Mouse (Mus musculus) intestine, embryonic 14.5 days (tissue): Measurements from ENCODE around the gene Fam126a. TPM values are rescaled to one million over a fixed set of nuclear protein-coding genes. Genes with fewer than 3 reads are reported as not detected.

Source experiments
- ATAC-seq: fragments of 200-750 bp; cut with Nextera tagmentation; replicated peaks from 2 replicates; pipeline ENCODE4 v1.8.0; 2017; ENCODE audit warnings: low read depth, moderate number of reproducible peaks, moderate TSS enrichment, moderate library complexity; ENCODE audit not compliant: low FRiP score, low TSS enrichment
- DNase-seq: peaks from one replicate; pipeline ENCODE4 v3.0.0-alpha.2; 2018; ENCODE audit warnings: low spot score
- H3K27ac ChIP-seq: fragments of 300-500 bp; sonication (generic); 2 replicates; pipeline ENCODE4 v1.5.1; 2014; ENCODE audit warnings: low read depth, mild to moderate bottlenecking, control low read depth
- H3K27me3 ChIP-seq: fragments of 300-500 bp; sonication (generic); replicated peaks from 2 replicates; pipeline ENCODE4 v1.6.1; 2014; ENCODE audit warnings: low read length, control low read depth; ENCODE audit not compliant: control insufficient read depth, insufficient read depth
- H3K36me3 ChIP-seq: fragments of 300-500 bp; sonication (generic); 2 replicates; pipeline ENCODE4 v1.6.1; 2014; ENCODE audit warnings: low read length, control low read depth; ENCODE audit not compliant: control insufficient read depth, insufficient read depth
- H3K4me1 ChIP-seq: fragments of 300-500 bp; sonication (generic); replicated peaks from 2 replicates; pipeline ENCODE4 v1.6.1; 2014; ENCODE audit warnings: low read length, control low read depth, mixed read lengths; ENCODE audit not compliant: control insufficient read depth, insufficient read depth
- H3K4me2 ChIP-seq: fragments of 300-500 bp; sonication (generic); 2 replicates; pipeline ENCODE4 v1.6.1; 2014; ENCODE audit warnings: low read length
- H3K4me3 ChIP-seq: fragments of 300-500 bp; sonication (generic); 2 replicates; pipeline ENCODE4 v1.5.1; 2014; ENCODE audit warnings: low read depth, low read length, control low read depth, mixed read lengths
- H3K9ac ChIP-seq: fragments of 300-500 bp; sonication (generic); 2 replicates; pipeline ENCODE4 v1.6.1; 2014; ENCODE audit warnings: mild to moderate bottlenecking, low read length
- H3K9me3 ChIP-seq: fragments of 300-500 bp; sonication (generic); 2 replicates; pipeline ENCODE4 v1.6.1; 2016; ENCODE audit warnings: low read length, control low read depth; ENCODE audit not compliant: control insufficient read depth
- WGBS: fragments of 180-500 bp; shearing (Covaris S2); extraction: QIAGEN DNeasy Blood & Tissue Kit; methylation state at CpG from one replicate; pipeline ENCODE4 v1.1.7; 2014; 5-methylcytosine and 5-hydroxymethylcytosine counted together
- polyA plus RNA-seq: library from polyadenylated mRNA; unstranded; fragments of >200 nt; fragmentation: Nextera tagmentation; extraction: Ambion mirVana; gene quantifications from 2 replicates; pipeline ENCODE4 v1.2.1, GENCODE M21; 2014

The Fam126a gene
- polyA plus RNA-seq, 1 experiment from 2014 or later, result 21.7 TPM

DNA sequence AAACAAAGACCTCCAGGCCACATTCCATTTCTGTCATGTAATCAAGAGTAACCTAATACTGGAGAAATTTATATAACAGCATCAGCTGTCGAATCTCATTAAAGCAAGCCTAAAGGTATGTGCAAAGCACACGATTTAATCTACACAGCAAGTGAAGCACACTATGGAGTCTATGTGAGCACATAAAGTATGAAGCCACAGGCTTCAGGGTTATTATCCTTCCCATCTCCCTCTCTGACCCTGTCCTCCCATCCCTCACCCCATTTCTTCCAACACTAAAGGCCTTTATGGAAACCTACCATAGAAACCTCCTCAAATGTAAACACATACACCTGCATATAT is 37.0 kb downstream of the Fam126a start:
- 47% methylated on average over 2 of the region's 2 CpGs for WGBS
- ATAC-seq, result no peak

DNA sequence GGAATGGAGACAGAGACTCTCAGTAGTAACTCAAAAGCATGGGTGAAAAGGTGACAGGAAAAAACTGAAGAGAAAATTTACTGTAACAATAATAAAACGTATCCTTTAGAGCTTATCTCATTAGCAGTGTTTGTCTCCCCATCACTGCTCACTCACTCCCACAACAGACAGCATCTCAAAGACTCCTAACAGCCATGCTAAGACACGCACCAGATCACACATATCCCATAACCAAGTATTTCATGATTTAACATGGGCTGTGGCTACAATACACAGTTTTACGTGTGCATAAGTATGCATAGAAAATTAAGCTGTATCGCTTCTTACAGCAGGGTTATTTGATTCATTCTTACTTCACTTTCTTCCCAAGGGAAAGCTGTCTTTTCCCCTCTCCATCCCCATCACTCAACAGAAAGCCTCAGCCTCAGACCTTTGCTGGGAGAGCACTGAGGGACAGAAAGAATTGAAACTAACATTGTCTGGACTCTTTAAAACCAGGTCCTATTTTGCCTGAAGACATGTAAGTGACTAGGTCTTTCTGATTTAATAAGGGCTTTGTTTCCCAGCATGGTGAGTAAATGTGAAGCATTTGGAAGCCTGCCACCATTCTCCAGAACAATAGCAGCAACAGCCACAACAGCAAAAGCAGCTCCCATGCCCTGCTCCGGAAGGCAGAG is 37.5 kb downstream of the Fam126a start:
- no peaks in the 10 kb centered on the region for H3K4me1 ChIP-seq
- peak overlapping the region; percentile 47; the same call in 1 of the 2 replicates for H3K27ac ChIP-seq
- no peak overlapping the region for H3K9ac ChIP-seq
- no peaks in the 10 kb centered on the region for H3K36me3 ChIP-seq
- no peak overlapping the region for H3K4me2 ChIP-seq
- DNase-seq (no peak), ATAC-seq (no peak)
- no peak overlapping the region for H3K4me3 ChIP-seq
- H3K27me3 ChIP-seq, result no peaks in the 10 kb centered on the region
- H3K9me3 ChIP-seq, result no peaks in the 10 kb centered on the region
- 62% methylated on average over 5 of the region's 5 CpGs for WGBS

More for the DNA sequence above, 37.0 kb downstream of the Fam126a start:
- H3K27me3 ChIP-seq, result no peaks in the 10 kb centered on the region
- DNase-seq, result no peak
- H3K36me3 ChIP-seq, result no peaks in the 10 kb centered on the region
- peak overlapping the region; percentile 47; the same call in 1 of the 2 replicates for H3K27ac ChIP-seq
- no peak overlapping the region for H3K9ac ChIP-seq
- no peak overlapping the region for H3K4me3 ChIP-seq
- H3K4me2 ChIP-seq, result no peak overlapping the region
- H3K9me3 ChIP-seq, result no peaks in the 10 kb centered on the region
- H3K4me1 ChIP-seq, result no peaks in the 10 kb centered on the region

DNA sequence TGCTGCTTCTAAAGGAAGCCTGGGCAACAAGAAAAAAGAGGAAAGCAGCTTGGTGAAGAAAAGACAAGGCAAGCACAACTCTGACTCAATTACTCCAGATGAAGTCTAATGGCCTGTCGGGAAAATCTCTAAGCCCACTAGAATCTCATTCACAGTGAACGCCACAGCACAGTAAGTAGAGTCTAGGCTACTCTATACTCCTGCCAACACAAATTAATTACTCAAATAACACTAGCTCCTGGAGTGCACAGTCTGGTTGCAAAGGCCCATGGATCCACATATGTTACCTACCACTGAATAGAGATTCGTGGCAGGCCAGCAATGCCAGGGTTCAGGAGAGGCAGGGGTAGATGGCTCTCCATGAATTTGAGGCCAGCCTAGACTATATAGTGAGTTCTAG is 40.5 kb downstream of the Fam126a start:
- no peak overlapping the region for H3K4me3 ChIP-seq
- H3K27me3 ChIP-seq, result no peaks in the 10 kb centered on the region
- WGBS, result 87% methylated on average over 3 of the region's 3 CpGs
- H3K36me3 ChIP-seq, result no peaks in the 10 kb centered on the region
- no peak for DNase-seq
- H3K27ac ChIP-seq, result no peak overlapping the region
- ATAC-seq, result no peak
- H3K9ac ChIP-seq, result no peak overlapping the region
- H3K4me2 ChIP-seq, result no peak overlapping the region
- H3K9me3 ChIP-seq, result no peaks in the 10 kb centered on the region
- H3K4me1 ChIP-seq, result no peaks in the 10 kb centered on the region

DNA sequence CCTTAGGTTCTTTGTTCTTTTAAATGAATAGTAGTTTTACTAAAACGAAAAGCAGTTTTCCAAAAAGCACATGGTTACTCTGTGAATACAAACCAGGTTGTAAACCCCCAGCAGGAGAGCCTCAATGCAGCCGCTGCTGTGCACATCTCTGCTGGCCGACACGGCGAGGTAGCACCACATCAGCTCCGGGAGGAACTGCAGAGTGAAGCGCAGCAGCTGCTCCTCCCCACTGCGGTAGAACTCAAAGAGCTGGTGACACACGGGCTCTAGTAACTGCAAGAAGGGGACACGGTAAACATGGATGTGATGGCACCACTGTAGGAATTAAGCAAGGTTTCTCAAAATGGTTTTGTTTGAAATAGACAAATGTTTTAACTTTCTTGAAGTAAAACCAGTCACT is 42.7 kb downstream of the Fam126a start:
- H3K36me3 ChIP-seq, result peaks cover 5% of the 10 kb centered on the region
- H3K4me1 ChIP-seq, result no peaks in the 10 kb centered on the region
- H3K9ac ChIP-seq, result no peak overlapping the region
- H3K4me3 ChIP-seq, result no peak overlapping the region
- ATAC-seq, result no peak
- H3K27ac ChIP-seq, result no peak overlapping the region
- H3K9me3 ChIP-seq, result no peaks in the 10 kb centered on the region
- H3K27me3 ChIP-seq, result no peaks in the 10 kb centered on the region
- DNase-seq, result no peak
- no peak overlapping the region for H3K4me2 ChIP-seq
- WGBS, result 58% methylated on average over 10 of the region's 10 CpGs

DNA sequence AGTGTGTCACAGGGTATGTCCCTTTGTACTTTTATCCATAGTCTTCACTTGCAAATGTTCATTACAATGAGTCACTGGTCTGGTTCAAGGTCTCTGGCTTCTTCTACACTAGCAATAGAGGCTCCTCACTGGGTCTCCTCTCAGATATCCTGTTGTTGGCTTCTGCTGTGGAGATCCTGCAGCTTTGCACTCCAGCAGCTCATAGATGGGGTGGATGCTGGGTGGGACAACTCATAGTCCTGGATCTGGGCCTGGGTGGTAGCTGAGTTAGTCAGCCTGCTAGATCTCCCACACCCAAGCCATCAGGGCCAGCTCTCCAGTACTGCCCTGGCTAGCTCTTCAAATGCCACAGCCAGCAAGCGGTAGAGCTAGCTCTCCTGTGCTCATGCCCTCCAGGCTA is 48.4 kb downstream of the Fam126a start:
- peaks cover 25% of the 10 kb centered on the region for H3K36me3 ChIP-seq
- no peak overlapping the region for H3K4me3 ChIP-seq
- no peak for ATAC-seq
- H3K9ac ChIP-seq, result no peak overlapping the region
- no peak overlapping the region for H3K27ac ChIP-seq
- H3K4me2 ChIP-seq, result no peak overlapping the region
- WGBS, result 88% methylated on average over 1 of the region's 1 CpGs
- no peaks in the 10 kb centered on the region for H3K4me1 ChIP-seq
- DNase-seq, result no peak
- no peaks in the 10 kb centered on the region for H3K9me3 ChIP-seq
- no peaks in the 10 kb centered on the region for H3K27me3 ChIP-seq

DNA sequence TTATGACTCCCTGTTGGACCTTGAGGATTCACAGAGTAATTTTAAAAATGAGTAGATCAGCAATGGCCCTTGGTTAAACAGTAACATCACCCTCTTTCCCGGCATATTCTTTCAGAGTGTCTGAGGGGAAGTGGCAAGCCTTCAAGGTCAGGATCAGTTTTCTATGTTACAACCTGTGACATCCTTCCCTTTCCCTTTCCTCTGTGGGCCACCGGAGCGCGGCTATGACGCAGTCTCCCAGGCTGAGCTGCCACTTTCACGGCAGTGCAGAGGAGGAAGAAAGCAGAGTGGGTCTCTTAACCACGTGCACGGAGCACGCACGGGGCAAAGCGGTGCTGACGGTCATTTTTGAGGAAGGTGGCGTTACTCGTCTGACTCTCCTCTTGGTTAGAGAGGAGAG is 52.0 kb downstream of the Fam126a start:
- H3K9ac ChIP-seq, result no peak overlapping the region
- 78% methylated on average over 14 of the region's 14 CpGs for WGBS
- no peak overlapping the region for H3K4me2 ChIP-seq
- no peaks in the 10 kb centered on the region for H3K9me3 ChIP-seq
- DNase-seq (no peak), ATAC-seq (no peak)
- H3K36me3 ChIP-seq, result peaks cover 25% of the 10 kb centered on the region
- no peak overlapping the region for H3K4me3 ChIP-seq
- H3K4me1 ChIP-seq, result no peaks in the 10 kb centered on the region
- H3K27me3 ChIP-seq, result no peaks in the 10 kb centered on the region
- H3K27ac ChIP-seq, result no peak overlapping the region

DNA sequence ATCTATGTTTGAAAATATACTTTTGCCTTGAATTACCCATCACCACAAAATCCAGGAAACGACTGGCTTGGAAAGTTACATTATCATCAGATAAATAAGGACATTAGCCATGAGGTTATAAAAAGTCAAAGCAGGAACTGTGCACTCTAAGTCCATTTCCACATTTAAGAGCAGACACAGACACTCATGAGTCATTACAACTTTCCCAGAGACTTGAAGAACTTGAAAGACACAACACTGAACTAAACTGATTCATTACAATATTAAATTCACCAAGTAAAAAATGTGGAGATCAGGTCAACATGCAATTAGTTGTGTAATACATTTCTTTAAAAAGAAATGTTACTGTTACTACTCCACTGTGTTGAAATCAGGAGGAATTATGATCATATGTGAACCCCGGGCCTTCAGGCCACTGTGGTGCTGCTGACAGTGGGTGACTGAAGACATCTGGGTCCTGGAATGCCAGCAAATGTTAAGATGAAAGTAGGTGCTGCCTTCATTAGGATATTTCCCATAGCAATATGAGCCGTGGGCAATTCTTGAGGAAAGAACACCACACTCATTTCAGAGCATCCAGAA is 55.4 kb downstream of the Fam126a start:
- no peaks in the 10 kb centered on the region for H3K9me3 ChIP-seq
- H3K4me3 ChIP-seq, result no peak overlapping the region
- H3K36me3 ChIP-seq, result peaks cover 7% of the 10 kb centered on the region
- H3K27ac ChIP-seq, result no peak overlapping the region
- H3K9ac ChIP-seq, result no peak overlapping the region
- H3K4me1 ChIP-seq, result no peaks in the 10 kb centered on the region
- WGBS, result 45% methylated on average over 3 of the region's 3 CpGs
- peak; percentile 21 for DNase-seq
- no peaks in the 10 kb centered on the region for H3K27me3 ChIP-seq
- H3K4me2 ChIP-seq, result no peak overlapping the region
- no peak for ATAC-seq

DNA sequence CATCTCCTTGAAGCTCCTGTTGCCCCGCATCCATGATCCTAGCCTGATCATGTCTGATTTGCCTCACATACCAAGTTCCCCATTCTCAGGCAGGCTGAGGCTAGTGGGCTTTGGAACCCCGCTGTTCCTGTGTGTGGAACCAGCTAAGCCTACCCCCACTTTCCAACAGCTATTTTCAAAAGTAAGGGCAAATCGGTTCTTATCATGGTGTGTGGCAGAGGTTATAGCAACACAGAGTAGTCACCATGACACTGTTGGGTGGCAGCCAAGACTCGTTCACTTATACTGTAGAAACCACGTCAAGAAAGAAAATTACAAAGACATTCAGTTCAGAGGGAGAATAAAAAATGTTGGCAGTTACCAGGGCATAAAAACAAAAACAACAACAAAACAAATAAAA is 62.8 kb downstream of the Fam126a start:
- H3K27me3 ChIP-seq, result no peaks in the 10 kb centered on the region
- no peak overlapping the region for H3K9ac ChIP-seq
- DNase-seq (no peak), ATAC-seq (no peak)
- no peak overlapping the region for H3K4me2 ChIP-seq
- WGBS, result 71% methylated on average over 5 of the region's 5 CpGs
- H3K4me1 ChIP-seq, result no peaks in the 10 kb centered on the region
- 0 out of 2 replicates have a peak, but pooled peaks cover 3% of the 10 kb centered on the region for H3K36me3 ChIP-seq
- H3K9me3 ChIP-seq, result no peaks in the 10 kb centered on the region
- no peak overlapping the region for H3K27ac ChIP-seq
- H3K4me3 ChIP-seq, result no peak overlapping the region

DNA sequence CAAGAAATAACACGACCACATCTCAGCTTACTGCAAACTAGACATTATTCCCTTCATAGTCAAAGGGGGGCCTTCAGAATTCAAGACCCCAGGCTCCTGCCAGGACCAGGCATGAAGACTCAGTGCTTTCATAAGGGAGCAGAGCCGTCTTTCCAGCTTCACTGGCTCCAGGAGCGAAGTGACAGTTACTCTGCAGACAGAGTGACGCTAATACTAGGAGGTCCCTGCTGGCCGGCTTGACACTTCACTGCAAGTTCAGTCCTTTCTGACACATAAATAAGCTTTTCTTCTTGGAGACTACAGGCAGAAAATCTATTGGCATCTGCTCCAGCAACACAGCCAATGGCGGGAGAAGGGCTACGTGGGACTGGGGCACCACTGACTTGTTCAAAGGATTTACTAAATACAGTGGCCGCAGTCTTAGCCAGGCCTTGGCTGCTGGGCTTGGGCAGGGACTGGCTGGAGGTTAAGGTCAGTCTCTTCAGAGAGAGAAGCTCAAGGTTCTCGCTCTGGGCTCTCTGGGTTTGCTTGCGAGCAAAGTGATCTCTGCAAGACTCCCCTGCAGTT is 65.8 kb downstream of the Fam126a start:
- Histone ChIP-seq H3K4me3 (no peak overlapping the region), H3K4me1 (no peaks in the 10 kb centered on the region), H3K27me3 (no peaks in the 10 kb centered on the region), H3K36me3 (0 out of 2 replicates have a peak, but pooled peaks cover 3% of the 10 kb centered on the region), H3K4me2 (no peak overlapping the region), H3K9me3 (no peaks in the 10 kb centered on the region), H3K9ac (no peak overlapping the region), H3K27ac (no peak overlapping the region)
- peak; percentile 12 for DNase-seq
- ATAC-seq, result no peak
- 84% methylated on average over 10 of the region's 10 CpGs for WGBS
